Mouse (Mus musculus) kidney, adult 2 months (tissue): ENCODE measurements around the gene Retreg3.

Experiments
- CTCF ChIP-seq: fragments of 200-500 bp; conservative IDR thresholded peaks from 2 replicates; pipeline ENCODE4 v1.5.1; 2011; ENCODE audit warnings: low read depth, mild to moderate bottlenecking, control low read depth, low read length, moderate library complexity, mixed read lengths; ENCODE audit not compliant: insufficient read depth, insufficient read length
- POLR2A ChIP-seq: fragments of 200-500 bp; IDR thresholded peaks from one replicate; pipeline ENCODE4 v1.6.1; 2011; ENCODE audit warnings: low read depth, low read length, control low read depth

DNA sequence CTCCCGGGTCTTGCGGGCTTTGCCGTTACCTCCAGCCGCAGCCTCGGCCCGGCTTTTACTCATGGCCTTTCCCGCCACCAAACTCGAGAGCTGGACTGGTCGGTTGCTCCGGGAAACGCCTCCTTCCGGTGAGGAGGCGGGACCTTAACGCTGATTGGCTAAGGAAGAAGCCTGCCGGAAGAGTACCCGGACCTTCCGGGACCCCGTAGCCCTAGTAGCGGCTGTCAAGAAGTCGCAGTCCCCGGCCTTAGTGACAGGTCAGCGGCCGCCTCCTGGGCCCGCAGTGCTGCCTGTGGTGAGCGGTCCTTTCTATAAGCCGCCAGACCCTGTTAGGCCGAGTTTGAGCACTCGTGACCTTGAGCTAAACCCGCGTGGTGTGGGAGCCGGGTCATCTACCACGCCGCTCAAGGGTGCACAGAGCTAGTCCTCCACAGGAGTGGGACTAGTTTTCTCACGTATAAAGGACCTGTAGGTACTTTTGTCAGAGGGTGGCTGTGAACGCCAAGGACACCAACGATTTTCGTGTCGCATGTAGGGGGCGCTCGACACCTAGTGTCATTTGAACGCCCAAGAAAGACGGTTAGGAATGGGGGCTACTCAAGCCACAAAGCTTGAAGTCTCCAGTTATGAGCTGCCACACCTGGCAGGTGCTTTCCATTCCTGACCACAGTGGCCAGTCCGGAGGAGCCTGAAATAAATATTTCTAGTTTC is 24.2 kb downstream of the Retreg3 start, which contains the start of gene Psmc3ip:
- TF ChIP-seq POLR2A (peak; percentile 44), CTCF (peak; percentile 87)
